Mouse (Mus musculus): ENCODE results near the gene Lcn3. TPM values are rescaled to one million over a fixed set of nuclear protein-coding genes. Genes with fewer than 3 reads are reported as not detected.
"Not testable (repeated sequence)": the region's sequence is repeated elsewhere in the genome, so short reads cannot be mapped to it uniquely, and the experiment has no call there.

Lcn3 gene
- polyA plus RNA-seq, 1 experiment from 2014 or later = not detected

DNA sequence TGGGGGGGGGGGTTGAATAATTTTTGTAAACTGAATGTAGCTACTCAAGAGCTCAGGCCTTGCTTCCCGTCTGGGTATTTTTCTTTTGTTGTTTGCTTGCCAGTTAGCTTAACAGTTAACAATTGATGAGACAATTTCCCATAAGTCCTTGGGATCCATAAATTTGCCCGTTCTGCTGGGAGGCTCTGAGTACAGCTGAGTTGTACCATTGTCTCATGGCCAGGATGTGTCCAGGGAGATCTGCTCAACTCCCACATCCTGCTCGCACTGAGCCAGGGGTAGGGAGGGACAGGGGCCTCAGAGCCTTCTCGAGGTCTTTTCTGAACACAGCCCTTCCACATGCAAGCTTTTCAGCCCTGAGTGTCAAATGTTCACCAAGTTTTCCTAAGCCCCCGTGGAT lies 32.7 kb downstream of the Lcn3 start:
- no peak for TF ChIP-seq CTCF (IDR thresholded peaks at IDR 0.05; ENCODE audit: low read depth)
- TF ChIP-seq EP300 (optimal IDR thresholded peaks at IDR 0.05) = no peak
- Histone ChIP-seq H3K9ac (ENCODE audit: low read length) (no peak overlapping the region), H3K4me3 (ENCODE audit: low read depth, low read length) (no peak overlapping the region), H3K9me3 (ENCODE audit: control insufficient read depth, low read length) (no peaks in the 10 kb centered on the region), H3K27me3 (ENCODE audit: control insufficient read depth, insufficient read depth, low read length) (no peaks in the 10 kb centered on the region), H3K4me2 (replicated peaks; ENCODE audit: low read depth) (no peak overlapping the region), H3K27ac (replicated peaks) (no peak overlapping the region), H3K36me3 (ENCODE audit: control insufficient read depth, insufficient read depth, low read length) (no peaks in the 10 kb centered on the region), H3K4me1 (replicated peaks; ENCODE audit: control insufficient read depth, insufficient read depth) (no peaks in the 10 kb centered on the region)
- no peak for DNase-seq (ENCODE audit: low spot score)
- WGBS = 46% methylated on average over 5 of the region's 5 CpGs
- ATAC-seq (ENCODE audit: low FRiP score, low TSS enrichment) = no peak

DNA sequence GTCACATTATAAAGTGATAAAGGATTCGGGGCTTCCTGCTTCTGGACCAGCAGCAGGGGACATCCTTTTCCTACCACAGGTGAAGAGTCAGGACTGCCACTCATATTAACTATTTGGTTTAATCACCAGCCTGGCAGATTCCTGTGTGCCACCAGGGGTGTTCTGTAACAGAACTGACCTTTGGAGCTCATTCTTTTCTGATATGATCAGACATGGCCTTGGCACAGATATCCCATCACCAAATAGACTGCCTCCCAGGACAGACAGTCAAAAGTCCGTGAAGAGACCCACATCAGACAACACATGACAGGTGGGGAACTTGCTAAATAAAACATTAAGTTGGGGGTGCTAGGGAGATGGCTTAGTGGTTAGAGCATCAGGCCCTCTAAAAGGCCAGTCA lies 46.3 kb downstream of the Lcn3 start:
- ATAC-seq (ENCODE audit: low FRiP score, low TSS enrichment) = no peak
- no peak overlapping the region for H3K27ac ChIP-seq (replicated peaks)
- 69% methylated on average over 2 of the region's 2 CpGs for WGBS

DNA sequence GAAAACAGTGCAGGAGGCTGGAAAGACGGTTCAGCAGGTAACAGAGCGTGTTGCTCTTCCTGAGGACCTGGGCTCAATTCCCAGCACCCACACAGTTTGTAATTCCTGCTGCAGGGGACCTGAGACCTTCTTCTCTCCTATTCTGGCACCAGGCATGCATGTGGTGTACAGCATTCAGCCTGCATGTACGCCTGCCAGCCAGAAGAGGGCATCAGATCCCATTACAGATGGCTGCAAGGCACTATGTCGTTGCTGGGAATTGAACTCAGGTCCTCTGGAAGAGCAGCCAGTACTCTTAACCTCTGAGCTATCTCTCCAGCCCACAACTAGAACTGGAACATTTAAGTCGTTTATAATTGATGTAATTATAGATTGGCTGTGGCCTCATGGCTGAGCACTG lies 48.0 kb downstream of the Lcn3 start:
- DNase-seq (ENCODE audit: low spot score) (no peak), ATAC-seq (ENCODE audit: low FRiP score, low TSS enrichment) (no peak)
- 78% methylated on average over 5 of the region's 5 CpGs for WGBS
- H3K9me3 ChIP-seq (ENCODE audit: control insufficient read depth, low read length) = no peaks in the 10 kb centered on the region
- no peak overlapping the region for H3K9ac ChIP-seq (ENCODE audit: low read length)
- H3K27me3 ChIP-seq (ENCODE audit: control insufficient read depth, insufficient read depth, low read length) = no peaks in the 10 kb centered on the region
- no peaks in the 10 kb centered on the region for H3K4me1 ChIP-seq (replicated peaks; ENCODE audit: control insufficient read depth, insufficient read depth)
- H3K36me3 ChIP-seq (ENCODE audit: control insufficient read depth, insufficient read depth, low read length) = no peaks in the 10 kb centered on the region
- H3K4me2 ChIP-seq (replicated peaks; ENCODE audit: low read depth) = no peak overlapping the region
- peak; percentile 30; the same call in 1 of the 2 replicates for TF ChIP-seq CTCF (IDR thresholded peaks at IDR 0.05; ENCODE audit: low read depth)
- TF ChIP-seq EP300 (optimal IDR thresholded peaks at IDR 0.05) = no peak
- no peak overlapping the region for H3K27ac ChIP-seq (replicated peaks)
- H3K4me3 ChIP-seq (ENCODE audit: low read depth, low read length) = no peak overlapping the region

More for the DNA sequence above, 46.3 kb downstream of the Lcn3 start:
- H3K4me1 ChIP-seq (replicated peaks; ENCODE audit: control insufficient read depth, insufficient read depth) = no peaks in the 10 kb centered on the region
- no peak overlapping the region for H3K9ac ChIP-seq (ENCODE audit: low read length)
- DNase-seq (ENCODE audit: low spot score) = no peak
- no peaks in the 10 kb centered on the region for H3K9me3 ChIP-seq (ENCODE audit: control insufficient read depth, low read length)
- no peak overlapping the region for H3K4me2 ChIP-seq (replicated peaks; ENCODE audit: low read depth)
- no peaks in the 10 kb centered on the region for H3K27me3 ChIP-seq (ENCODE audit: control insufficient read depth, insufficient read depth, low read length)
- no peak for TF ChIP-seq EP300 (optimal IDR thresholded peaks at IDR 0.05)
- TF ChIP-seq CTCF (IDR thresholded peaks at IDR 0.05; ENCODE audit: low read depth) = no peak
- no peaks in the 10 kb centered on the region for H3K36me3 ChIP-seq (ENCODE audit: control insufficient read depth, insufficient read depth, low read length)
- H3K4me3 ChIP-seq (ENCODE audit: low read depth, low read length) = no peak overlapping the region

DNA sequence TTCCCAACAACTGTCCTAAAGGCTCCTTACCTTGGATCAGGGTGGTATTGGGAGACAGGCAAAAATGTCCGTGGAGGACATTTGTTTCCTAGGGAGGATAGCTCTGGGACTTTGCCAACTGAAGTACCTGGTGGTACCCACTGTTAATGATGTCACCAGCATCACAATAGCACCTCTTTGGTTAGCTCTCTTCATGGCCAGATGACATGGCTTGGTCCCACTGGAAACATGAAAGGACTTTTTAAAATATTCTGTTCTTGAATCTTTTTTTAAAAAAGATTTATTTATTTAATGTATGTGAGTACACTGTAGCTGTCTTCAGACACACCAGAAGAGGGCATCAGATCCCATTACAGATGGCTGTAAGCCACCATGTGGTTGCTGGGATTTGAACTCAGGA lies 50.4 kb downstream of the Lcn3 start, which contains the start of gene Glt6d1:
Glt6d1 (minus strand) TSS at position 101 of the 400 bp plus-strand sequence.
- not testable (repeated sequence) for H3K27ac ChIP-seq (replicated peaks); H3K9me3 ChIP-seq (ENCODE audit: control insufficient read depth, low read length); ATAC-seq (ENCODE audit: low FRiP score, low TSS enrichment); H3K36me3 ChIP-seq (ENCODE audit: control insufficient read depth, insufficient read depth, low read length); DNase-seq (ENCODE audit: low spot score); H3K4me1 ChIP-seq (replicated peaks; ENCODE audit: control insufficient read depth, insufficient read depth); H3K27me3 ChIP-seq (ENCODE audit: control insufficient read depth, insufficient read depth, low read length); H3K4me3 ChIP-seq (ENCODE audit: low read depth, low read length); H3K9ac ChIP-seq (ENCODE audit: low read length); H3K4me2 ChIP-seq (replicated peaks; ENCODE audit: low read depth)
- whole genome bisulfite sequencing = 74% methylated on average over 1 of the region's 1 CpGs

Other genes with a start within 250 kb of the Lcn3 start
- gene Traf2, start 218.6 kb upstream of the Lcn3 start, polyA plus RNA-seq (2015; fragmentation: Nextera tagmentation; extraction: Ambion mirVana) = 15.9 and 16.0 TPM in 2 replicates
- gene Edf1, start 207.7 kb upstream of the Lcn3 start, polyA plus RNA-seq (2015; fragmentation: Nextera tagmentation; extraction: Ambion mirVana) = 351 and 372 TPM in 2 replicates
- 0.34 and 0.55 TPM in 2 replicates for gene Mamdc4, start 190.7 kb upstream of the Lcn3 start, polyA plus RNA-seq (2015; fragmentation: Nextera tagmentation; extraction: Ambion mirVana)
- 87.0 and 87.5 TPM in 2 replicates for gene Phpt1, start 190.3 kb upstream of the Lcn3 start, polyA plus RNA-seq (2015; fragmentation: Nextera tagmentation; extraction: Ambion mirVana)
- 0.29 and 0.52 TPM in 2 replicates for gene Ajm1, start 183.8 kb upstream of the Lcn3 start, polyA plus RNA-seq (2015; fragmentation: Nextera tagmentation; extraction: Ambion mirVana)
- 30.9 and 32.2 TPM in 2 replicates for gene Rabl6, start 157.0 kb upstream of the Lcn3 start, polyA plus RNA-seq (2015; fragmentation: Nextera tagmentation; extraction: Ambion mirVana)
- 0.21 and 0.34 TPM in 2 replicates for gene Ccdc183, start 147.9 kb upstream of the Lcn3 start, polyA plus RNA-seq (2015; fragmentation: Nextera tagmentation; extraction: Ambion mirVana)
- gene Tmem141, start 143.6 kb upstream of the Lcn3 start, polyA plus RNA-seq (2015; fragmentation: Nextera tagmentation; extraction: Ambion mirVana) = 32.4 and 33.3 TPM in 2 replicates
- gene Fcna, start 137.5 kb upstream of the Lcn3 start, polyA plus RNA-seq (2015; fragmentation: Nextera tagmentation; extraction: Ambion mirVana) = 3.5 and 3.8 TPM in 2 replicates
- 0.16 and 0.22 TPM in 2 replicates for gene Lcn8, start 112.4 kb upstream of the Lcn3 start, polyA plus RNA-seq (2015; fragmentation: Nextera tagmentation; extraction: Ambion mirVana)
- gene Lcn5, start 107.6 kb upstream of the Lcn3 start, polyA plus RNA-seq (2015; fragmentation: Nextera tagmentation; extraction: Ambion mirVana) = not detected in 2 replicates
- gene Lcn6, start 88.8 kb upstream of the Lcn3 start, polyA plus RNA-seq (2015; fragmentation: Nextera tagmentation; extraction: Ambion mirVana) = not detected in 2 replicates
- gene Lcn10, start 82.8 kb upstream of the Lcn3 start, polyA plus RNA-seq (2015; fragmentation: Nextera tagmentation; extraction: Ambion mirVana) = not detected in 2 replicates
- 0.39 TPM in 1 of 2 replicates, not detected in the other for gene Obp2a, start 65.5 kb upstream of the Lcn3 start, polyA plus RNA-seq (2015; fragmentation: Nextera tagmentation; extraction: Ambion mirVana)
- 53.9 and 55.6 TPM in 2 replicates for gene Bmyc, start 58.8 kb upstream of the Lcn3 start, polyA plus RNA-seq (2015; fragmentation: Nextera tagmentation; extraction: Ambion mirVana)
- not detected in 2 replicates for gene Obp2b, start 28.6 kb upstream of the Lcn3 start, polyA plus RNA-seq (2015; fragmentation: Nextera tagmentation; extraction: Ambion mirVana)
- not detected in 2 replicates for gene Lcn11, start 11.4 kb downstream of the Lcn3 start, polyA plus RNA-seq (2015; fragmentation: Nextera tagmentation; extraction: Ambion mirVana)
- 1.2 and 1.6 TPM in 2 replicates for gene Gm13539, start 16.7 kb downstream of the Lcn3 start, polyA plus RNA-seq (2015; fragmentation: Nextera tagmentation; extraction: Ambion mirVana)
- gene Glt6d1, start 50.3 kb downstream of the Lcn3 start, polyA plus RNA-seq (2015; fragmentation: Nextera tagmentation; extraction: Ambion mirVana) = not detected in 2 replicates
- gene Lcn9, start 57.6 kb downstream of the Lcn3 start, polyA plus RNA-seq (2015; fragmentation: Nextera tagmentation; extraction: Ambion mirVana) = not detected in 2 replicates
- gene Sohlh1, start 81.7 kb downstream of the Lcn3 start, polyA plus RNA-seq (2015; fragmentation: Nextera tagmentation; extraction: Ambion mirVana) = 0.10 TPM in 1 of 2 replicates, not detected in the other
- gene Kcnt1, start 98.2 kb downstream of the Lcn3 start, polyA plus RNA-seq (2015; fragmentation: Nextera tagmentation; extraction: Ambion mirVana) = 0.19 and 0.30 TPM in 2 replicates
- gene Camsap1, start 217.7 kb downstream of the Lcn3 start, polyA plus RNA-seq (2015; fragmentation: Nextera tagmentation; extraction: Ambion mirVana) = 4.2 and 6.5 TPM in 2 replicates

Measured in stomach, postnatal 0 days (tissue).